Mouse (Mus musculus): Measurements from ENCODE around the gene Frmpd2. TPM values are rescaled to one million over a fixed set of nuclear protein-coding genes. Genes with fewer than 3 reads are reported as not detected.

Gene Frmpd2
- polyA plus RNA-seq, 1 experiment, result 0.13 TPM

DNA sequence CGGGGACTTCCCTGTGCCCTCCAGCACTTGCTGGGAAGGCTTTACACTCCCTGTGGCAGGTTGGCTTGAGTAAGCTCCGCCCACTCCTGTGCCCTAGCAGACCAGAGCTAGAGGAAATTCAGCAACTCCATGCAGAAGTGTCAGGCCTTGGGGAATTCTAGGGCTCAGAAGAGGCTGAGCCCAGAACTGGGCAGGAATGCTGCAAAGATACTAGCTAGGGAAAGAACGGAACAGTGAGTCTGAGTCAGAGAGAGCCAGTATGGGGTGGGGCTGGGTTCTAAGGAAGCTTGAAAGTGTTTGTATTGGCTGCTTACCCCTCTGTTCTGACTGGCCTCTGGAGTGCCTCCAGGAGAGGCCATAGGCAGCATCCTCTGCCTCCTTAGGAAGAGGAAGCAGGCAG lies 27.4 kb downstream of the Frmpd2 start:
- H3K36me3 ChIP-seq (ENCODE audit: control insufficient read depth, insufficient read depth, low read length), result no peaks in the 10 kb centered on the region
- no peak for TF ChIP-seq POLR2A (IDR thresholded peaks at IDR 0.05; ENCODE audit: control insufficient read depth, extremely low read depth, insufficient read depth, low read length, poor library complexity)
- no peaks in the 10 kb centered on the region for H3K4me1 ChIP-seq (replicated peaks; ENCODE audit: control insufficient read depth, insufficient read depth, low read length)
- WGBS, result 70% methylated on average over 3 of the region's 3 CpGs
- no peaks in the 10 kb centered on the region for H3K27me3 ChIP-seq (ENCODE audit: control insufficient read depth, insufficient read depth, low read length)
- no peak overlapping the region for H3K4me3 ChIP-seq (ENCODE audit: control insufficient read depth, insufficient read depth, low read length)
- no peak for DNase-seq
- H3K27ac ChIP-seq (ENCODE audit: control insufficient read depth, insufficient read depth, low read length), result no peak overlapping the region

DNA sequence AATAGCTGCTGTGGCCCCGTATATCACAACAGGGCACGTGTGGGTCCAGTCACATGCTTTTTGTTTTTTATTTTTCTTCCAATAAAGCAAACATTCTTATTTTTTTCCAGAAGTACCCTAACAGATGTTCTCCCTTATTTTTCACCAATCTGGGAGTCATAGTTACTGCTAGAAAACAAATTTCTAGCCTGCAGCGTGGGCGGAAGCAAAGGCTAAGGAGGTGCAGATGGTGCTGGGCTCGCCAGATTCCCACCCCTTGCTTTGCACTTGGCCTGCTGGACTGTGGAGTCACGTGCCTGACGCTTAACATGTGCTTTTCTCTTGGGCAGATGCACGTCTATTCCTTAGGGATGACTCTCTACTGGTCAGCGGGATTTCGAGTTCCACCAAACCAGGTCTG lies 29.1 kb downstream of the Frmpd2 start:
- Histone ChIP-seq H3K27me3 (ENCODE audit: control insufficient read depth, insufficient read depth, low read length) (no peaks in the 10 kb centered on the region), H3K27ac (ENCODE audit: control insufficient read depth, insufficient read depth, low read length) (no peak overlapping the region), H3K36me3 (ENCODE audit: control insufficient read depth, insufficient read depth, low read length) (no peaks in the 10 kb centered on the region), H3K4me3 (ENCODE audit: control insufficient read depth, insufficient read depth, low read length) (no peak overlapping the region), H3K4me1 (replicated peaks; ENCODE audit: control insufficient read depth, insufficient read depth, low read length) (no peaks in the 10 kb centered on the region)
- no peak for TF ChIP-seq POLR2A (IDR thresholded peaks at IDR 0.05; ENCODE audit: control insufficient read depth, extremely low read depth, insufficient read depth, low read length, poor library complexity)
- TF ChIP-seq CTCF (IDR thresholded peaks at IDR 0.05; ENCODE audit: borderline replicate concordance, control insufficient read depth, extremely low read depth, insufficient read depth, low read length, poor library complexity), result no peak
- 93% methylated on average over 10 of the region's 10 CpGs for WGBS
- DNase-seq, result no peak

GRCm38 (mm10) chr14:33503311-33503710 lies 31.8 kb downstream of the Frmpd2 start:
- DNase-seq, result no peak
- Histone ChIP-seq H3K4me1 (replicated peaks; ENCODE audit: control insufficient read depth, insufficient read depth, low read length) (no peaks in the 10 kb centered on the region), H3K4me3 (ENCODE audit: control insufficient read depth, insufficient read depth, low read length) (no peak overlapping the region), H3K27ac (ENCODE audit: control insufficient read depth, insufficient read depth, low read length) (no peak overlapping the region), H3K36me3 (ENCODE audit: control insufficient read depth, insufficient read depth, low read length) (no peaks in the 10 kb centered on the region), H3K27me3 (ENCODE audit: control insufficient read depth, insufficient read depth, low read length) (no peaks in the 10 kb centered on the region)
- 95% methylated on average over 9 of the region's 9 CpGs for WGBS
- TF ChIP-seq POLR2A (IDR thresholded peaks at IDR 0.05; ENCODE audit: control insufficient read depth, extremely low read depth, insufficient read depth, low read length, poor library complexity) (no peak), CTCF (IDR thresholded peaks at IDR 0.05; ENCODE audit: borderline replicate concordance, control insufficient read depth, extremely low read depth, insufficient read depth, low read length, poor library complexity) (no peak)

DNA sequence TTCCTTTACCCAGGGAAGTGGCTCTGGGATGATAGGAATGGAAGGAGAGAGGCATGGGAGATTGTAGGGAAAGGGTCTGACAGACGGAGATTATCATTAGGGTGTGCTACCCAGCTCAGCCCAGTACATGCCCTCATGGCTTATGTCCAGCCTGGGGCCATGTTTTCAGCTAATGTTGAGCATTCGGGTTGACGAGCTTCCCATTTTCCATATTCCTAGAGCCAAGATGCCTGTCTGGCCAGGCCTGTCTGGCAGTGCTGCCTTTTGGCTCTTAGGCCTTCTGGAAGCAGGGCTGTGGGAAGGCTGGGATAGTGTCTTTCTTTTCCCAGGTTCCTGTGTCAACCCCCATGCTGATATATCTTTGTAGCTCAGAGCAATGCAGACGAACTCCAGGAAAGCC lies 35.2 kb downstream of the Frmpd2 start:
- H3K27ac ChIP-seq (ENCODE audit: control insufficient read depth, insufficient read depth, low read length), result no peak overlapping the region
- no peak for DNase-seq
- no peaks in the 10 kb centered on the region for H3K36me3 ChIP-seq (ENCODE audit: control insufficient read depth, insufficient read depth, low read length)
- TF ChIP-seq CTCF (IDR thresholded peaks at IDR 0.05; ENCODE audit: borderline replicate concordance, control insufficient read depth, extremely low read depth, insufficient read depth, low read length, poor library complexity), result no peak
- TF ChIP-seq POLR2A (IDR thresholded peaks at IDR 0.05; ENCODE audit: control insufficient read depth, extremely low read depth, insufficient read depth, low read length, poor library complexity), result no peak
- H3K4me1 ChIP-seq (replicated peaks; ENCODE audit: control insufficient read depth, insufficient read depth, low read length), result no peaks in the 10 kb centered on the region
- H3K4me3 ChIP-seq (ENCODE audit: control insufficient read depth, insufficient read depth, low read length), result no peak overlapping the region
- H3K27me3 ChIP-seq (ENCODE audit: control insufficient read depth, insufficient read depth, low read length), result no peaks in the 10 kb centered on the region
- WGBS, result 88% methylated on average over 4 of the region's 4 CpGs

GRCm38 (mm10) chr14:33508660-33509059 lies 37.2 kb downstream of the Frmpd2 start:
- Histone ChIP-seq H3K36me3 (ENCODE audit: control insufficient read depth, insufficient read depth, low read length) (no peaks in the 10 kb centered on the region), H3K4me3 (ENCODE audit: control insufficient read depth, insufficient read depth, low read length) (no peak overlapping the region), H3K27me3 (ENCODE audit: control insufficient read depth, insufficient read depth, low read length) (no peaks in the 10 kb centered on the region), H3K4me1 (replicated peaks; ENCODE audit: control insufficient read depth, insufficient read depth, low read length) (no peaks in the 10 kb centered on the region), H3K27ac (ENCODE audit: control insufficient read depth, insufficient read depth, low read length) (no peak overlapping the region)
- DNase-seq, result no peak
- TF ChIP-seq POLR2A (IDR thresholded peaks at IDR 0.05; ENCODE audit: control insufficient read depth, extremely low read depth, insufficient read depth, low read length, poor library complexity) (no peak), CTCF (IDR thresholded peaks at IDR 0.05; ENCODE audit: borderline replicate concordance, control insufficient read depth, extremely low read depth, insufficient read depth, low read length, poor library complexity) (no peak)
- WGBS, result 95% methylated on average over 1 of the region's 1 CpGs

- H3K27ac ChIP-seq (ENCODE audit: control insufficient read depth, insufficient read depth, low read length), result no peak overlapping the region
- DNase-seq, result no peak
- H3K4me3 ChIP-seq (ENCODE audit: control insufficient read depth, insufficient read depth, low read length), result no peak overlapping the region
- no peaks in the 10 kb centered on the region for H3K27me3 ChIP-seq (ENCODE audit: control insufficient read depth, insufficient read depth, low read length)
- no peak for TF ChIP-seq POLR2A (IDR thresholded peaks at IDR 0.05; ENCODE audit: control insufficient read depth, extremely low read depth, insufficient read depth, low read length, poor library complexity)
- TF ChIP-seq CTCF (IDR thresholded peaks at IDR 0.05; ENCODE audit: borderline replicate concordance, control insufficient read depth, extremely low read depth, insufficient read depth, low read length, poor library complexity), result no peak
- no peaks in the 10 kb centered on the region for H3K4me1 ChIP-seq (replicated peaks; ENCODE audit: control insufficient read depth, insufficient read depth, low read length)
- 45% methylated on average over 5 of the region's 5 CpGs for WGBS
- no peaks in the 10 kb centered on the region for H3K36me3 ChIP-seq (ENCODE audit: control insufficient read depth, insufficient read depth, low read length)
Observed at GRCm38 (mm10) chr14:33513877-33514276, 42.4 kb downstream of the Frmpd2 start.

DNA sequence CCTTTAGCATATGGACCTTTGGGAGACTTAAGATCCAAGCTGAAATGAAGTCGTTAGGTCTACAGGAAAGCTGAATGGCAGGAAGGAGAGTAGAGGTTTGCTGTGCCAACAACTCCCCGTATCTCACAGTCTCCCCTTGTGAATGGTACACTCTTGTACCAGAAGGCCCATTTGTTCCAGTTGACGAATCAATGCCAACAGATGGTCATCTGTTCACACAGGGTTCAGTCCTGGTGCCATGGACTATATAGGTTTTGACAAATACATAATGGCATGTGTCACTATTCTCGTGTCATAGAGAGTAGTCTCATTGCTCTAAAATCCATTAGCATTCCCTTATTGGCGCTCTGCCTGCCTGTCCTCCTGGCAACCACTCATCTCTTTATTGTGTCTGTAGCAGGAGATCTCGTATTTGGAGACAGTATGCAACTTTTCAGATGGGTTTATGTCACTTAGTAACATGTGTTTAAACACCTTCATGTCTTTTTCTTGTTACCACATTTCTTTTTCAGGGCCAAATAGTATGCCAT lies 43.3 kb downstream of the Frmpd2 start:
- 86% methylated on average over 6 of the region's 6 CpGs for WGBS

More for the DNA sequence above, 43.3 kb downstream of the Frmpd2 start:
- no peak for TF ChIP-seq POLR2A (IDR thresholded peaks at IDR 0.05; ENCODE audit: control insufficient read depth, extremely low read depth, insufficient read depth, low read length, poor library complexity)
- TF ChIP-seq CTCF (IDR thresholded peaks at IDR 0.05; ENCODE audit: borderline replicate concordance, control insufficient read depth, extremely low read depth, insufficient read depth, low read length, poor library complexity), result no peak
- Histone ChIP-seq H3K36me3 (ENCODE audit: control insufficient read depth, insufficient read depth, low read length) (no peaks in the 10 kb centered on the region), H3K4me1 (replicated peaks; ENCODE audit: control insufficient read depth, insufficient read depth, low read length) (no peaks in the 10 kb centered on the region), H3K4me3 (ENCODE audit: control insufficient read depth, insufficient read depth, low read length) (no peak overlapping the region), H3K27ac (ENCODE audit: control insufficient read depth, insufficient read depth, low read length) (no peak overlapping the region), H3K27me3 (ENCODE audit: control insufficient read depth, insufficient read depth, low read length) (no peaks in the 10 kb centered on the region)
- no peak for DNase-seq

Data from thymus, adult 2 months (tissue).